Mouse (Mus musculus): ENCODE measurements around the gene Camk2b. TPM values are rescaled to one million over a fixed set of nuclear protein-coding genes. Genes with fewer than 3 reads are reported as not detected.
"Not testable (repeated sequence)": the region's sequence is repeated elsewhere in the genome, so short reads cannot be mapped to it uniquely, and the experiment has no call there.

Gene Camk2b
- total RNA-seq, 2 experiments from 2014 or later, result 644 to 664 TPM

DNA sequence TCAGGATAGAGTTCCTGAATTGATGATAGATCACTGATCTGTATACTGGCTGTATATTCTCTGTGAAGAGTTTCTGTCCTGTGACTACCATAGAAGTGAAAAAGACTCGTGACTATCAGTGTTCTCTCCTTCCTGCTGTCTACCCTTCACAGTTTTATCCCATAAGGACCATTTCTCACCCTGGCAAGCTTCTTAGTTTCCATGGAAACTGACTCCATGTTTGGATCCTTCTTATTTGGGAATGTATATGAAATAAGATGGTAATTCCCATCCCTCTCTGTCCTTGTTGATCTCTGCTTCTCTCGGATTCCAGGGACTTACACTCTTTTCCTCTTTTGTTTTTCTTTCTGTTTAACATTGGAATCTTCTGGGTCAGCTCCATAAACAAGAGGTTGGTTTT lies 106.1 kb downstream of the Camk2b start:
- no peak for DNase-seq (ENCODE audit: low spot score in 2 of 2)
- intact Hi-C loops (cut with DNase I), result no loop called here

DNA sequence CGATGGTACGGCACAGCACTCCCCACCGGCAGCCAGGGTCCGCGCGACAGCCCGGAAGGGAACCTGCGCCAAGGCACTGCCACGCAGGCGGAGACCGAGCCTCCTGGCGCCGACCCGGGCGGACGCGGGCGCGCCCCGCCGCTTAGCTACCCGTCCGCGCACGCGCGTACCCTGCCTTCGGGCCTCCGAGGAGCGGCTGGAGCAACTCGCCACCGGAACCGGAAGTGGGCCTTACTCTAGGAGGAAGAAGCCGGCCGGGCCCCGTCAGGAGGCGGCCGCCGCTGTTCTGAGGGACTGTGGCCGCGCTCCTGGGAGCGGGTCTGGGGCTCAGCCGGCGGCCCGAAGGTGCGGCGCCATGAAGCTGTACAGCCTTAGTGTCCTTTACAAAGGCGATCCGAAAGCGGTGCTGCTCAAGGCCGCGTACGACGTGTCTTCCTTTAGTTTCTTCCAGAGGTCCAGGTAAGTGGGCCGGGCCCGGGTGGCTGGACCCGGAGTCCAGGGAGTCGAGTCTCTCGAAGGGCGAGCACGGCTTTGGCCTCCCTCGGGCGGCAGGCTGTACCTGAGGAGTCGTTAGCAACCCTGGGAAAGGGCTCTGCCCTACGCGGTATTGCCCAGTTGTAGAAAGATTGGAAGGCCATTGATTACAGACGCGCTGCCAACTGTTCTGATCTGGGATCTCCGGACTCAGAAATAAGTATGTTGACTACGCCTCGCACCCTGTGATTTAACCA lies 110.5 kb downstream of the Camk2b start, which contains the start of gene Ykt6:
Gene Ykt6, plus strand, starts transcription at position 148 of the 731 bp plus-strand sequence.
- peak; percentile 95 to 96 for DNase-seq (ENCODE audit: low spot score in 2 of 2)
- intact Hi-C loops (cut with DNase I), result loop anchor here (2.0 kb wide), 1 partner anchor 77 kb away; the partner anchor contains the start of gene Pold2

DNA sequence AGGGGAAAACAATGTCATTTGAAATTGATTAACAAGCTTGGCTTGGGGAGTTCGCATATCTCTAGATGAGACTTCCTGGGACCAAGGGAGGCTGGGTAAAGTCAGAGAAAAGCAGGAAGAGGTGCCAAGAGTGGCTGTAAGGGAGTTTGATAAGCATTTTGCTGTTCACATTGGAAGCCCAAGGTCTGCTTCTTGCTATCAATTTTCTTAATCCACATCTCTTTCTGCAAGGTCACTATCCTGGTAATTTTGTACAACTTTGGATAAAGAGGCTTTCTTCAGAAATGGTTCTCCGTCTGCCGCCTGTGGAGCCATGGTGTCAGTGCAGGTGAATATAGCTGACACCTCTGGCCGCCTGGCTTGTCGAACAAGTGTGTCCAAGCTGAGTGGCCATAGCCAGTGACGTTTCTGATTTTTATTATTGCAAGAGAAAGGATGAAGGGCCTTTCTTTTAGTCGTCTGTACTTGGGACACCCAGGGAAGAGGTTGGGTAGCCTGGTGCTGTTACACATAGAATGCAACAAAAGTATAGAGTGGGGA lies 111.1 kb downstream of the Camk2b start:
- intact Hi-C loops (cut with DNase I), result loop anchor here (2.0 kb wide), 1 partner anchor 76 kb away; the partner anchor contains the start of gene Pold2
- DNase-seq (ENCODE audit: low spot score in 2 of 2), result no peak

DNA sequence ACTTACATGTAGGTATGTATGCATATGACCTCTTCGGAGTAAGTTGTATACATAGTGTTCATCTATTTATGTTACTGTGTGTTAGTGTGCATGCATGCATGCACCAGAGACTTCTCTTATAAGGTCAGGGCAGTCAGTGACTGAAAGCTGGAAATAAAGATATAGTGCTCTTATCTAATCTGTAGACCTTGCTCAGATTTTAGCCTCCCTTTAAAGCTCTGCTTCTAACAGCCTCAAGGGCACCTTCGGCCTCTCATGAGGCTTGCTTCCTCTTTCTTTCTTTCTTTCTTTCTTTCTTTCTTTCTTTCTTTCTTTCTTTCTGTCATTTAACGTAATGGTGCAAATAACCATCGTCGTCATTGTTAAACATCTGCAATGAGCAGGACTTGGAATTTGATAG lies 111.7 kb downstream of the Camk2b start:
- intact Hi-C loops (cut with DNase I), result loop anchor here (2.0 kb wide), 1 partner anchor 76 kb away; the partner anchor contains the start of gene Pold2
- DNase-seq (ENCODE audit: low spot score in 2 of 2), result no peak

DNA sequence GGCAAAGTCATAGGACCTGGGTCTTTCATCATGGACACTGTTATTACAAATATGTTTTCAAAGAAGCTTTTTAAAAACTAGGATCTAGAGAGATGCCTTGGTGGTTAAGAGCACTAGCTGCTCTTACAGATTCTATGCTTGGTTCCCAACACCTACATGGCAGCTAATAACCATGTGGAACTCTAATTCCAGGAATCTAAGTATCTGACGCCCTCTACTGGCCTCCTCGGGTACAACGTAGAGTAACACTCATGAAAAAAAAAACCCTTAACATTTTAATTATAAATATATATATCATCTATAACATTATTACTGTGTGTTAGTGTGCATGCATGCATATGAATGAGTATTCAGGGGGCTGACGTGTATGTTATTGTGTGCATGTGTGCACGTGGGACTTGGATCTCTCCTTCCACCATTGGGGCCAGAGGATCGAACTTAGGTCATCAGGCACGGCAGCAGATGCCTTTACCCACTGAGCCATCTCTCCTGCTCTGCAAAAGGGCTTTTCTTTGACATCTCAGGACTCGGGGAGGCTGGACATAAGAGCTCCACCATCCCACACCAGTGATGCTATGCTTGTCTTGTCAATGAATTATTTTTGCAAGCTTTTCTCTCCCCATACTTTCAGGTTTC lies 112.9 kb downstream of the Camk2b start:
- intact Hi-C loops (cut with DNase I), result no loop called here
- no peak for DNase-seq (ENCODE audit: low spot score in 2 of 2)

DNA sequence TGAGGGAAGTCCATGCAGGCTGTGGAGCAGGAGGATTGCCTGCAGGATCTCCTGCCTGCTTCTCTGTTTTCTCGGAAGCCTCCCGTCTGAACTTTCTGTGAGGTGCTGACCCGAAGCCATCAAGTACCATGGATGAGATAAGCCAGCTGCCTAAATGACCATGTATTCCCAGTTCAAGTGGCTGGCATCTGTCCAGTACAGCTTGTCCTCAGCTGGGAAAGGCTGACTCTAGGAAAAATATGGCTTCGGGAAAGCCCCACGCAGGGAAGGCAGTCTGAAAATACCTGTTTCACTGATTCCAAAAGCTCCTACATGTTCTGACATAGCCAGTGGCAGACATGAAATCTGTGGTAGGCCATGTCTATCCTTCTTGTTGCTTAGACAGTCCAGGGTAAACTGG lies 113.7 kb downstream of the Camk2b start:
- intact Hi-C loops (cut with DNase I), result no loop called here
- DNase-seq (ENCODE audit: low spot score in 2 of 2), result no peak

DNA sequence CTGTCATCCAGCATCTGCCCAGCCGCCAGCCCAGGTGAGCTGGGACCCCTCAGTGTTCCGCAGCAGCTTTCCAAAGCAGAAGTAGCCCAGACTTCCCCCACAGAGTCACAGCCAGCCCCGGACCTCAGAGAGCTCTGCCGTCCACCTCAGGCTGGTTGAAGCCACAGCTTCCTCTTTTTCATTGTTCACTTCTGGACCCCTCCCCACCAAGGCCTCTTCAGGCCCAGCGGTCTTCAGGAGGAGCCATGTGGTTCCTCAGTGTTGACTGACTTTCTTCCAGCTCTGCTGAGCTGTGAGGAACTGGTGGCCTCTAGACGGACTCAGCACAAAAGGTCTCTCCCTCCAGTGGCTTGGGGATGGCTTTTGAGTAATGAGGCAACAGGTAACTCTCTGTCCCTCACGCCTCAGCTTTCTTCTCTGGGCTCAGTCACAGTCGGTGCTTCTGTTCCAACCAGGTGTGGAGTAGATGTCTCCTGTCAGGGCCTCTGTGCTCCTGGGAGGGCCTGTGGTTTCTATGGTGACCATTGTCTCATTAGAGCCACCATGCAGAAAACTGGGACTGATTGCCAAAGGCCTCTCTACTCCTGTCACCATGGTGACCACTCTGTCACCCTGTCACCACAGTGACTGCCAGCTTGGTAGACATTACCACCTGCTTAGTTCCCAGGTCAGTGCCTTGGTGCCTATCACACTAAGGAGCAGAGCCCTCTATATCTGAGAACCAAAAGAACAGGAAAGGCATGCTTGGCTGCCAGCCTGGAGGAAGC lies 116.4 kb downstream of the Camk2b start, which contains the start of gene Gck:
Gene Gck, minus strand, starts transcription at position 496 of the 767 bp plus-strand sequence.
- no peak for DNase-seq (ENCODE audit: low spot score in 2 of 2)
- intact Hi-C loops (cut with DNase I), result no loop called here

DNA sequence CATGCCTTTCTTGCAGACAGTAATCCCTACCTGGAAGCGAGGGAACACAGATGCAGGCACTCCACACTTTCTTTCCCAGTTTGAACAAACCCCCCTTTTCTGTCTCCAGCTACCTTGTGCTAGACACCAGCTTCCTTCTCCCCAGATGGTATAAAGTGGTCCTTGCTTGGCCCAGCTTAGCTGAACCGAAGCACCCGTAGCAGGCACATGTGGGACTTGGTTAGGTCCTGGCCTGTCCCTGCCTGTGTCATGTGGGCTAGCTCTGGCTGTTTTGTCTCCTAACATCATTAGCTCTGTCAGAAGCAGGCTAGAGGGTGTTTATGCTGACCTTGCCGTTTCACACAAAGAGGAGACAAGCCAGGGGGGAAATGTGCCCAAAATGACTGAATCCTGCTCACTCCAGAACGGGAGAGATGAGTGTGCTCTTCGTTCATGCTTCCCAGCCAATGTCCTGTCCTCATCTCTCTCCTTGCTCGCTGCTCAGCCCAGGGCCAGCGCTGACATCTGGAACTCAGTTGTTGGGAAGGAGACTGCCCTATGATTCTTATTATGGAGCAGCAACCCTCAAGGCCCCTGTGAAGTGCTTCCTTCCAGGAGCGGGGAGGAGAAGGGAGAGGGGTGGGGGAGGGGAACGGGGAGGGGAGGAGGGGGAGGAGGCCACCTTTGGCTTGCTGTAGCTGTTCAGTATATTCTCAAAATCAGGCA lies 117.5 kb downstream of the Camk2b start:
- intact Hi-C loops (cut with DNase I), result no loop called here
- DNase-seq (ENCODE audit: low spot score in 2 of 2), result no peak

DNA sequence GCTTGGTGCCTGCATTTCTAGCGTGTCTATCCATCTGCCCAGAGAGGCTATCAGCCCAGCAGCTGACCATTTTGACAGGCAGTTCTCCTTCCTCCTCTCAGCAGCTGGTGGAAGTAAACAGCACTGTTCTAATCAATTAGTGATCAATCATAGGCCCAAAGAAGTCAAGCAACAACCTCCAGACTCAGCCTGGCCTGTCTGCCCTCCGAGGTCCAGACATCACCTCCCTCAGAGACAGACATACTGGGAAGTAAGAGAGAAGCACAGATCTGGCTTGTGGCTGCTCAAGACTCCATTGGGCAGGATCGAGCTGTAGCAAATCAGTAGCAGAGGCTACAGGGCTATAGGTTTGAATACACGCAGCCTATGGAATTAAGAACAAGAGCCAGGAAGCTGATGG lies 118.4 kb downstream of the Camk2b start:
- intact Hi-C loops (cut with DNase I), result no loop called here
- no peak for DNase-seq (ENCODE audit: low spot score in 2 of 2)

DNA sequence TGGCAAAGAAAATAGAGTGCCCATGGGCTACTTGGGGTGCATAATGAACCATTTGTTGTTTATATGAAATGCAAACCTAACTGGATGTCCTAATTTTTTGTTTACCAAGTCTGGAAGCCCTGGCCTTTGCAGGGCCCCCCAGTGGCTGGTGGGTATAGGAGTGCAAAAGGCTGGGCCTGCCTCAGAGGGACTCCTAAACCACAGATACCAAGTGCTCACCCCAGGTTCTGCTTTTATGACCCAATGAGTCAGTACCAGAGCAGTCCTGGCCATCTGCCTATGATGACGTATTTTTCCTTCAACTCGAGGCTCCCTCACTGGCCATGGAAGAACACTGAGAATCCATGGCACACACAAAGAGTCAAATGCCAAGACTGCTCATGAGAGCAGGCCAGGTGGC lies 121.1 kb downstream of the Camk2b start:
- DNase-seq (ENCODE audit: low spot score in 2 of 2), result no peak
- intact Hi-C loops (cut with DNase I), result no loop called here

DNA sequence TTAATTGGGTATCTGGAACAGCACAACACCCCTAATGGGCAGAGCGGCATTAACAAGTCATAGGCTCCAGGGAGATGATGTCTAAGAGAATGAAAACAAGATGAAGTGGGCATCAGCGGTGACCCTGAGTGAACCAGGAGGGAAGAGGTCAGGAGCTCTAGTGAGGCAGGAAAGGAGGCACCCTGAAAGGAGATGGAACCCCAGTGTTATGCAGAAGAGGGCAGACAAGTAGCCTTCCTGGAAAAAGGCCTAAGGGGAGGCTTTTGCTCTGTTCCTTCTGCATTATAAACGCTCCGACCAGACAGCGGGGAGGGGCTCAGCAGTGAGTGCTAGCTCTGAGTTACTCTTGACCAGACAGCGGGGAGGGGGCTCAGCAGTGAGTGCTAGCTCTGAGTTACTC lies 123.2 kb downstream of the Camk2b start:
- intact Hi-C loops (cut with DNase I), result no loop called here
- no peak for DNase-seq (ENCODE audit: low spot score in 2 of 2)

DNA sequence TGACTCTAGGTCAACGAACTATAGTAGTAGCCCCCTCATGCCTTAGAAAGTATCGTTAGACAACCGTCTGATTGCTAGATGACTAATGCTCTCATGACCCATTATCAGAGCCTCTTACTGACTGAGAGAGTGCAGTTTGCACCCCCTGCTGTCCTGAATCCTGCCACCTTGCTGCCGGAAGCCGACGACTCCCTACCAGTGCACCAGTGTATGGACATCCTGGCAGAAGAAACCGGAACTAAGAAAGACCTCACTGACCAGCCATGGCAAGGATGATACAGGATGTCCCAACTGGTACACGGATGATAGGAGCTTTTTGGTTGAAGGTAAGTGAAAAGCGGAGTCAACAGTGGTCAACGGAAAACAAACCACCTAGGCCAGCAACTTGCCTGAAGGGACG lies 131.6 kb downstream of the Camk2b start:
- intact Hi-C loops (cut with DNase I); DNase-seq (ENCODE audit: low spot score in 2 of 2): not testable (repeated sequence)

DNA sequence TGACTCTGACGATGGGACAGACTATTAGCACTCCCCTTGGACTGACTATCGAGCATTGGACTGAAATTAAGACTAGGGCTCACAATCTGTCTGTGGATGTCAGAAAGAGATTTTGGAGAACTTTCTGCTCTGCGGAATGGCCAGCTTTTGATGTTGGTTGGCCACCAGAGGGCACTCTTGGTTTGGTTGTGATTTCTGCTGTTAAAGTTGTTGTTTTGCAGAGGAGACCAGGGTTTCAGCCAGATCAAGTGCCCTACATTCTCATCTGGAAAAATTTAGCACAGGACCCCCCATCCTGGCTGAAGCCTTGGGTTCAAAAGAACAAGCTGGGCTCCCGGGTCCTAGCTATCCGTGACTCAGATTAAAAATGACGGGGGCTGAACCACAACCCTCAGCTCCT lies 134.2 kb downstream of the Camk2b start:
- DNase-seq (ENCODE audit: low spot score in 2 of 2); intact Hi-C loops (cut with DNase I): not testable (repeated sequence)

DNA sequence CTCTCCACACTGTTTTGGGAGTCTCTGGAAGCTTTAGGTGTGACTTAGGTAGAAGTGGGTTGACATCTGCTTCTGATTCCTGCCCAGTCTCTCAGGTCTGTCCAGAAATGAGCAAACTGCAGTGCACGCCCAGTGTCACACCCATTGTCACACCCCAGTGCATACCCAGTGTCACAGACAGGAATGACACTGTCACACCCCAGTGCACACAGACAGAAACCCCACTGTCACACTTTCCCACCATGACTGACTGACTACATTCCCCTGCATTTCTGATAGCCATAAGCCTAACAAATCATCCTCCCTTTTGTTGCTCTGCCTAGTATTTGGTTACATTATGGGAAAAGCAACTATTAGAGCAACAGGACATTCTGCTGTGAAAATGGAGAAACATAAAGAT lies 135.6 kb downstream of the Camk2b start:
- no peak for DNase-seq (ENCODE audit: low spot score in 2 of 2)
- intact Hi-C loops (cut with DNase I), result no loop called here

DNA sequence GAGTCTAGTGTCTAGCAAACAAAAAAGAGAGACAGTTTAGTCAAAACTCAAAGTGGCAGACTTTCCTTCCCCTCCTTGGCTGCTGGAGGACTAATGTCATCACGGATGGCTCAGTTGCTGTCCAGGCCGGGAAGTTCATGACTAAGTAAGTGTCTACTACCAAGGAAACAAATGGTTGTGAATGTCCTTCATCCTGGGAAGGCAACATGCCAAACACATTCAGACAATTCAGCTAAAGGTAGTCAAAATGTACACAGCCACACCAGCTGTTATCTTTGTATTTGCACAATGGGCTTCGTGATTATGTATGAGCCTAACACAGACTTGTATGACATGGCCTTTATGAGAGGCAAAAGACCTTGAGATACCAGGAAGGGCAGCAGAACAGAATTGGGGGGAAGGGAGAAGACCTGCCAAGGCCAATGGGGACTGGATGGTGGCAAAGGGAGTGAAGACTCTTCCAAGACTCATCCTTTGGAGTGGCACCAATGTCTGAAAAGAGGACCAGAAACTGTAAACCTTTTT lies 139.4 kb downstream of the Camk2b start:
- no peak for DNase-seq (ENCODE audit: low spot score in 2 of 2)
- intact Hi-C loops (cut with DNase I), result no loop called here

DNA sequence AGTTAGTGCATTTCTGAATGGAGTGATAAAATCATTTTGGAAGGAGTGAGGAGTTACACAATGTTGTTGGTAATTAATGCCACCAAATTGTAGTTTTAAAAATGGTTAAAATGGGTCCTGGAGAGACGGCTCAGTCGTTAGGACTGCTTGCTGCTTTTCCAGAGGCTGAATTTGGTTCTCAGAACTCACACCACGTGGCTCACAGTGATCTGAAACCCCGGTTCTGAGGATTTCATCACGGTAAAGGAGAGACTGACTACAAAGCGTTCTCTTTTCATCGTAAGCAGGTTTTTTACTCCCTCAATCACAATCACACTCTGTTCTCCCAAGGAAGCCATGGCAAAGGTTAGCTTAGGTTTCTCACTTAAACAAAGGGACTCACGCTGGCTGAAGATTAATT lies 141.5 kb downstream of the Camk2b start:
- intact Hi-C loops (cut with DNase I), result no loop called here
- no peak for DNase-seq (ENCODE audit: low spot score in 2 of 2)

DNA sequence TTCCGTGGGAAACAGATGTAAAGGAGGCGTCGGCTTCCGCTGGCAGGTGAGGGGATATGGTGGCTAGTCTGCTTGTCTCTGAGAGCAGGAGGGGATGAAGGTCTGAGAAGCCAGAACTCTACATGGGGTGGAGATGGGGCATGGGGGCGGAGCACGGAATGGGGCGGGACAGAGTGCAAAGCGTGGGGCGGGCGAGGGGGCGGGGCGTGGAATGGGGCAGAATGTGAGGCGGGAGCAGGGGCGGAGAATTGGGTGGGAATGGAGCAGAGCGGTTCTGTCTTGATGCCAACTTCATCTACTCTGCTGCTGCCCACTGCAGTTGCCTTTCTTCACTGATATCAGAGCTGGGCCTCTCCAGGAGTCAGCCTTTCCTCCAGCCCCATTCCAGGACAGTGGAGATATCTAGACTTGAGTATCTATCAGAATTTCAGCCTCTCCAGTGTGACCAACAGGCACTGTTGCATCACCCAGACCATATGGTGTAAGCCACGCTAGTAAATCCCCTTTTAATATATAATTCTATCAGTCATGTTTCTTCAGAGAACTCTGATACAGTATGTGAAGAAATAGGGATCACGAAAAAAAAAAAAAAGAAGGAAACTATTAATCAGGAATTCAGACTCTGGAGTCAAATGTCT lies 145.7 kb downstream of the Camk2b start:
- intact Hi-C loops (cut with DNase I), result no loop called here
- DNase-seq (ENCODE audit: low spot score in 2 of 2), result no peak
